Mouse (Mus musculus) 3T3-L1 (cell line): Measurements from ENCODE around the gene Scgb1b2.

ENCODE experiments used
- DNase-seq: peaks from one replicate; pipeline ENCODE4 v3.0.0-alpha.2; 2015; ENCODE audit warnings: low read depth, low spot score

The Scgb1b2 gene

GRCm38 (mm10) chr7:31291721-31292120 is at the start of gene Scgb1b2:
TSS of gene Scgb1b2 (minus strand) at chr7:31291821.
- DNase-seq: no peak

GRCm38 (mm10) chr7:31290208-31290607 is 1.4 kb downstream of the Scgb1b2 start, which contains the start of gene Scgb2b2:
TSS of gene Scgb2b2 (plus strand) at chr7:31290508.
- DNase-seq: no peak
